In the genomic region with DNA sequence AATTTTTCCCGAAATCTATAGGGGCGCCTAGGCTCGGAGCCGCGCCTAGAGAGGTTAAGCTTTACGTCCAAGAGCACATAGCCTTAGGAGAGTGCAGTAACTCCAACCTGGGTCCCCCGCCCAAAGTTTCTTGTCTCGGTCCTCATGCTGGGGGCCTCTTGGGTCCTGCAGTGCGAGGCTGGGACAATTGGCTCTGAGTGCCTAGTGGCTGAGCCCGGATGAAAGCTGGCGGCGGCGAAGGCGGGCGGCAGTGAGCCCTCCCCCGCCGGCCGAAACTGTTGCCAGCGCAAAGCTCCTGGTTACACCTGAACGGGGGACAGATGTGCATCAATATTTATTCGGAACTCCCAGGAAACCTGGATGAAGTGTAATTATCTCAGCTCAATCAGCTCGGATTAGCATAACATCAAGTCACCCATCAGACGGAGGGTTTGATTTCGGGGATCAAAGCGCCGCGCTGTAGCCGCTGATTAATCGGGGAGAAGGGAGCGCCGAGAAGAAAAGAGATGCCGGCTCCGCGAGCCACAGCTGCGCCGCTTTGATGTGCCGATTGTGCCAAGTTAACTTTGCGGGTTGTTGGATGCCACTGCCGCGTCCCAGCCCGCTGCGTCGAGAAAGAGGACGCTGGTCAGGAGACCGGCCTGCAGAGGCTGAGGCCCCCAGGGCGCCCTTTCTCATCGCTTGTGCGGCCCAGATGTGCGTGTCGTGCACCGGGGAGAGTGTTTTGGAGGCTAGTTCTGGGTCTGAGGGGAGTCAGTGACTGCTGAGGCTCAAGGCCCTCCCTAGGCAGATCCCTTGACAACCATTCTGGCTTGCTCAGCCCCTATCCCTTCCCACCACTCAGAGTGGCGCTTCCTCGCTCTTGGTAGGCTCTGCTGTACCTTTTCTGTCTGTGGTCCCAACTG, we compare ENCODE assay signal across 8 mouse cellular contexts.
DNase-seq lines count a peak whose midpoint lies in the region; ATAC-seq and TF ChIP-seq lines count a peak whose summit lies in the region.

No protein-coding gene starts in this region.

- TF ChIP-seq POLR2A in brain, embryonic 14.5 days (IDR thresholded peaks at IDR 0.05; ENCODE audit: borderline replicate concordance, extremely low read depth, insufficient read depth, insufficient read length, poor library complexity, severe bottlenecking), result no peak

- peak overlapping the region; percentile 54 for H3K4me2 ChIP-seq in kidney, postnatal 0 days (ENCODE audit: low read length)
- peak overlapping the region; percentile 61 for H3K4me2 ChIP-seq in hindbrain, embryonic 11.5 days (replicated peaks; ENCODE audit: low read depth, low read length)
- peak overlapping the region; percentile 60 for H3K4me2 ChIP-seq in midbrain, embryonic 14.5 days (ENCODE audit: low read length)

- DNase-seq in kidney, postnatal 0 days (ENCODE audit: low spot score), result peak; percentile 30
- DNase-seq in kidney, adult 18-20 months, result no peak
- DNase-seq in brain, embryonic 14.5 days (ENCODE audit: low read depth), result peak; percentile 89
- DNase-seq in hindbrain, embryonic 11.5 days (ENCODE audit: low spot score), result peak; percentile 69
- DNase-seq in midbrain, embryonic 14.5 days, result peak; percentile 87
- DNase-seq in layer of hippocampus, postnatal 10 days (ENCODE audit: low spot score in 2 of 2), result no peak
- DNase-seq in layer of hippocampus, adult 9-11 months, result no peak

- peak overlapping the region; percentile 24 for H3K4me3 ChIP-seq in kidney, postnatal 0 days (replicated peaks; ENCODE audit: low read depth, low read length)
- H3K4me3 ChIP-seq in hindbrain, embryonic 11.5 days (ENCODE audit: low read depth, low read length), result peak overlapping the region; percentile 33
- peak overlapping the region; percentile 22 for H3K4me3 ChIP-seq in midbrain, embryonic 14.5 days (replicated peaks; ENCODE audit: low read depth, low read length)

- no peak for TF ChIP-seq CTCF in kidney, postnatal 0 days (IDR thresholded peaks at IDR 0.05; ENCODE audit: low read depth)
- no peak for TF ChIP-seq CTCF in brain, embryonic 14.5 days (IDR thresholded peaks at IDR 0.05; ENCODE audit: borderline replicate concordance, extremely low read depth, insufficient read depth, insufficient read length)

- H3K9ac ChIP-seq in kidney, postnatal 0 days (ENCODE audit: low read depth, low read length), result no peak overlapping the region
- peak overlapping the region; percentile 2; the same call in 1 of the 2 replicates for H3K9ac ChIP-seq in hindbrain, embryonic 11.5 days (ENCODE audit: low read depth, low read length)
- H3K9ac ChIP-seq in midbrain, embryonic 14.5 days (replicated peaks; ENCODE audit: low read length), result peak overlapping the region; percentile 6; the same call in 1 of the 2 replicates

- H3K27ac ChIP-seq in kidney, postnatal 0 days, result no peak overlapping the region
- no peak overlapping the region for H3K27ac ChIP-seq in hindbrain, embryonic 11.5 days (ENCODE audit: low read depth, low read length)
- peak overlapping the region; percentile 58 for H3K27ac ChIP-seq in midbrain, embryonic 14.5 days (replicated peaks; ENCODE audit: low read depth, low read length)

- no peak for ATAC-seq in kidney, postnatal 0 days (replicated peaks; ENCODE audit: low FRiP score, low read depth)
- peak; percentile 45; the same call in 1 of the 2 replicates for ATAC-seq in hindbrain, embryonic 11.5 days (ENCODE audit: low FRiP score)
- ATAC-seq in midbrain, embryonic 14.5 days (ENCODE audit: low FRiP score, low TSS enrichment), result peak; percentile 71
- ATAC-seq in megakaryocyte, adult 5-6 weeks (ENCODE audit: poor library complexity, severe bottlenecking), result no peak

- peaks cover 12% of the 10 kb centered on the region for H3K27me3 ChIP-seq in kidney, postnatal 0 days (ENCODE audit: insufficient read depth, low read length)
- peaks cover 34% of the 10 kb centered on the region for H3K27me3 ChIP-seq in hindbrain, embryonic 11.5 days (ENCODE audit: control insufficient read depth, insufficient read depth, low read length)
- peaks cover 8% of the 10 kb centered on the region; the same call in 1 of the 2 replicates for H3K27me3 ChIP-seq in midbrain, embryonic 14.5 days (ENCODE audit: control insufficient read depth, insufficient read depth, low read length)

- H3K9me3 ChIP-seq in kidney, postnatal 0 days (replicated peaks; ENCODE audit: low read length), result no peaks in the 10 kb centered on the region
- H3K9me3 ChIP-seq in hindbrain, embryonic 11.5 days (ENCODE audit: control insufficient read depth, low read length), result no peaks in the 10 kb centered on the region
- no peaks in the 10 kb centered on the region for H3K9me3 ChIP-seq in midbrain, embryonic 14.5 days (ENCODE audit: control insufficient read depth, low read length)

- H3K36me3 ChIP-seq in kidney, postnatal 0 days (ENCODE audit: insufficient read depth, low read length), result no peaks in the 10 kb centered on the region
- H3K36me3 ChIP-seq in hindbrain, embryonic 11.5 days (ENCODE audit: control insufficient read depth, insufficient read depth, low read length), result no peaks in the 10 kb centered on the region
- no peaks in the 10 kb centered on the region for H3K36me3 ChIP-seq in midbrain, embryonic 14.5 days (ENCODE audit: control insufficient read depth, insufficient read depth, low read length)

- WGBS in kidney, postnatal 0 days, result 2% methylated on average over 49 of the region's 53 CpGs
- WGBS in hindbrain, embryonic 11.5 days, result under 1% methylated on average over 53 of the region's 53 CpGs
- WGBS in midbrain, embryonic 14.5 days, result under 1% methylated on average over 53 of the region's 53 CpGs

- H3K4me1 ChIP-seq in kidney, postnatal 0 days (replicated peaks; ENCODE audit: insufficient read depth, low read length), result peaks cover 9% of the 10 kb centered on the region; the same call in 1 of the 2 replicates
- peaks cover 7% of the 10 kb centered on the region; the same call in 1 of the 2 replicates for H3K4me1 ChIP-seq in hindbrain, embryonic 11.5 days (replicated peaks; ENCODE audit: control insufficient read depth, insufficient read depth, low read length)
- H3K4me1 ChIP-seq in midbrain, embryonic 14.5 days (ENCODE audit: control insufficient read depth, insufficient read depth, low read length), result peaks cover 21% of the 10 kb centered on the region

Comparison
In these comparisons a context has a peak if more than half of its experiments do, and no peak if none do; other contexts are left out.
1. DNase-seq: peak in kidney, postnatal 0 days (single experiment), brain, embryonic 14.5 days (single experiment), hindbrain, embryonic 11.5 days (single experiment) and midbrain, embryonic 14.5 days (single experiment); none in kidney, adult 18-20 months (single experiment), layer of hippocampus, postnatal 10 days (0 of 2) and layer of hippocampus, adult 9-11 months (single experiment).
2. ATAC-seq: peak in hindbrain, embryonic 11.5 days (single experiment) and midbrain, embryonic 14.5 days (single experiment); none in kidney, postnatal 0 days (single experiment) and megakaryocyte, adult 5-6 weeks (single experiment).
3. Peak in every context shown above with its lines, with median percentiles within 50 percentile points of each other: H3K4me2 ChIP-seq and H3K4me3 ChIP-seq.